Mouse (Mus musculus) liver, embryonic 14.5 days (tissue): ENCODE measurements around the gene Stat4.

Experiments
- CTCF ChIP-seq: IDR thresholded peaks from 2 replicates; pipeline ENCODE4 v1.5.1; 2016; ENCODE audit warnings: antibody characterized with exemption, low read depth, control low read depth
- EP300 ChIP-seq: IDR thresholded peaks from 2 replicates; pipeline ENCODE4 v1.6.1; 2016; ENCODE audit warnings: antibody characterized with exemption, low read depth

DNA sequence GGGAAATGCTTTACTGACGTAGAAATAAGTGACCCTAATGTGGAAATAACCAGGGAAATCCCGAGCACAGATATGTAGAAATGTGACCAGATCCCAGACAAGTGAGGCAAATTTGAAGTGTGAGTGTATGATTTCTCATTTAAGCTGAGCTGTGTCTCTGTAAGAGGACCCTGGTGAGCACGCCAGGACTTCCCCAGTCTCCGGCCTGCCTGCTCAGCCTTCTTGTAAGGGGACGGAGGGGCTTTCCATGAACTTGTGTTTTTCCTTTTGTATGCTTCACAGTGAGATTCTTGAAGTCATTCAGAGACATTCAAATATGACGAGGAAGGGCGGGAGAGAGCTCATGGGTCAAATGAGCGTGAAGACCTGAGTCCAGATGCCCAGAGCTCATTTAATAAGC, 146.3 kb downstream of the Stat4 start:
- TF ChIP-seq EP300 = no peak
- no peak for TF ChIP-seq CTCF
